Mouse (Mus musculus) small intestine, adult 2 months (tissue): ENCODE data around the gene Calml3.

Experiments used
- CTCF ChIP-seq: fragments of 200-500 bp; IDR thresholded peaks from 2 replicates; pipeline ENCODE4 v1.5.1; 2012; ENCODE audit warnings: low read depth, mild to moderate bottlenecking, control low read depth, inconsistent platforms, low read length, moderate library complexity, mixed read lengths; ENCODE audit not compliant: insufficient replicate concordance, insufficient read length; ENCODE audit errors: extremely low read depth
- POLR2A ChIP-seq: fragments of 200-500 bp; IDR thresholded peaks from 2 replicates; pipeline ENCODE4 v1.6.1; 2012; ENCODE audit warnings: low read depth, mild to moderate bottlenecking, control low read depth, inconsistent platforms, low read length, moderate library complexity

GRCm38 (mm10) chr13:3761131-3761530 is 43.0 kb downstream of the Calml3 start:
- no peak for TF ChIP-seq CTCF
- TF ChIP-seq POLR2A: no peak
